Mouse (Mus musculus) v-Abl transformed pro-B cells (cell line): ENCODE results near the gene Man1a2.

Source experiments
- in situ Hi-C, 2 experiments: fragments of 400-800 bp; cut with MboI; formaldehyde crosslinking; loops; one replicate each; pipeline ENCODE4 v1.15.1; 2025; ENCODE audit not compliant: unreplicated experiment in 2 of 2

Gene Man1a2

GRCm38 (mm10) chr3:100686756-100687155 is 1.5 kb upstream of the Man1a2 start:
- in situ Hi-C loops = loop anchor here (5.0 to 10.0 kb wide), 7 partner anchors 112 to 499 kb away; partner anchors contain the start of genes Trim45 (in 1 of the 2) and Vtcn1 (in 1 of the 2)

DNA sequence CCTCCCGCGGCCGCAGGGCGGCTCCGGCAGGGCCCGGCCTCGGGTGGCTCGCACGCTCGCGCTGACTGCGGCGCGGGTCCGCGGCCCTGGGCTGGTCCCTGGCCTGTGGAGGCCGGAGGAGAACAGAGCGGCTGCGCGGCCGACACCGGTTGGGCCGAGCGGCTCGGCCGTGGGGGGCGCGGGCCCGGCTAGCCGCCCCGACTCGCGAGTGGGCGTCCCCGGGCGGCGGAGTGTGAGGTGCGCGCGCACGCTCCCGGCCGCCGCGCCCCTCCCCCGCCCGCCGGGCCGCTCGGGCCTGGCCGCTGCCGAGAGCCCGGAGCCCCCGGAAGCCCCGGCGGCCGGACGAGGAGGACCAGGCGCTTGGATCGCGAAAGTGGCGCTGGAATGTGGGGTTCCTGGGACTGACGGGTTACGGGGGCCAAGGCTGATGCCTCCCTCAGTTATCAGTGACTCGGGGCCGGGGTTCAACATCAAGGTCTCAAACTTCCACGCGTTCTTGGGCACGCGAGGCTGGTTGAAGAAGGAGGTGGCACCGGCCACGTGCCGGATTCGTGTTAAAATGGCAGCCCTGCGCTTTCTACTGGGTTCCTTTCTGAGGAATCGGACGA is 564 bp upstream of the Man1a2 start:
- in situ Hi-C loops = loop anchor here (5.0 to 10.0 kb wide), 7 partner anchors 111 to 499 kb away; partner anchors contain the start of genes Trim45 (in 1 of the 2) and Vtcn1 (in 1 of the 2)

DNA sequence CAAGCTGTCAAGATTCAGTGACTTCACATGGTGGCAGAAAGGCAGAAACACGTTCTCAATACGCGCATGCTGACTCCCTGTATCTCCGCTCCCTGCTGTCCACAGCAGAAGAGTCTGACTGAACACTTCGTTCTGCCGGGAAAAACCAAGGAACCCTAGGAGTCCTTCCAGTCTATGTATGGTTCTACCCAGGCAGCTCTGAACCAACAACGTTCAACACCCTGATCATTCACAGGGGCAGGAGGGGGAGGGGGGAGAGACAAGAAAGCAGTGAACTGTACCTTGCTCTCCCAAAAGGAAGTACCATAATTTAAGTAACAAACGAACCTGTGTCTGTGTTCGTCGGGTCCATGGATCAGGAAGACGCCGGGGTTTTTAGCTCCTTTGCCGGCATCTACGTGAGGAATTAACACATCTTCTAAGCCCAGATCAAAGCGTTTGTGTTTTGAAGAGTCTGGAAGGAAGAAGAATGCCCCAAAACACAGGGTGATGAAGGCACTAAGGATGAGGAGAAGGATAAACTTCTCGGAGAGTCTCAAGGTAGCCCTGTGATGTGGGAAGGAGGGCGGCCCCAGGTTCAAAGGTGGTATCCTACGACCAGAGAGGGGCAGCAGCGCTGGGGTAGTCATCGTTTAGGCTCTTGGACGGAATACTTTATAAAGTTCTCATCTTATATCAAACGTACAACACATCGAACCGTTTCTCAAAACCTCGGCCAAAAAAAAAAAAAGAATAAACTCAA is 898 bp downstream of the Man1a2 start:
- in situ Hi-C loops = loop anchor here (5.0 to 10.0 kb wide), 6 partner anchors 110 to 588 kb away; partner anchors contain the start of genes Trim45 (in 1 of the 2) and Vtcn1 (in 1 of the 2)

DNA sequence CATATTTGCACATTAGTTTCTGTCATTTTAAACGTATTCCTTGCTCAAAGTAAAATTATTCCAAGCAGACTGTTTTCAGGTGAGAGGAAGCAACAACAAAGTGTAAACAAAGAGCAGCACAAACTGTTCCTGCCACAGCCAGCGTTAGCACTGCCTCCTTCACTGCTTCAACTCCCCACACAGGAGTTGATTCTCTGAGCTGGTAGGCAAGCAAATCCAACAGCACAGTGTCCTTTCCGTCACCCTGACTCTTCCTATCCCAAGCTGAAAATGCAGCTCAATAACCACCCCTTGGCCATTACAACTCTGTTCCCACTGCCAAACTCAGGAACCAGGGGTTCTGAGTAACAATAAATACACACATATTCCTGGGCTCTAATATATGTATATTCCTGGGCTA is 2.5 kb downstream of the Man1a2 start:
- in situ Hi-C loops = loop anchor here (5.0 to 10.0 kb wide), 6 partner anchors 108 to 589 kb away; partner anchors contain the start of genes Trim45 (in 1 of the 2) and Vtcn1 (in 1 of the 2)

DNA sequence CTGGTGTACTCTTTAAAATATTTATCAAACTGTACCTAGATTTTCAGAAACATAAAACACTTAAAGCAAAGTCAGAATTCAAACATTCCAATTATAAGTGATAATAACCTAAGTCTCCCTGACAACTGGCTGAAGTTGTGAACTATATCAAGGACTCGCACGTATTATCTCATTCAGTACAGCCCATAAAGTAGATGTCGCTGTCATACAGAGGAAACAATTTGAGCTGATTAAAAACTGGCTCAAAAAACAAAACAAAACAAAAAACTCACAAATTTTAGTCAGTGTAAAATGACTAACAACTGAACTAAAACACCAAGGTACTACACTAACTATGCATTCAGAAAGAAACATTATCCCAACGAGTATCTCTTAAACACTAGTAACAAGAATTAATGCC is 3.0 kb downstream of the Man1a2 start:
- in situ Hi-C loops = loop anchor here (5.0 to 10.0 kb wide), 6 partner anchors 107 to 590 kb away; partner anchors contain the start of genes Trim45 (in 1 of the 2) and Vtcn1 (in 1 of the 2)

GRCm38 (mm10) chr3:100681448-100682092 is 3.7 kb downstream of the Man1a2 start:
- in situ Hi-C loops = loop anchor here (5.0 to 10.0 kb wide), 6 partner anchors 107 to 591 kb away; partner anchors contain the start of genes Trim45 (in 1 of the 2) and Vtcn1 (in 1 of the 2)

GRCm38 (mm10) chr3:100680226-100680625 is 5.1 kb downstream of the Man1a2 start:
- in situ Hi-C loops = loop anchor here (5.0 to 10.0 kb wide), 6 partner anchors 105 to 592 kb away; partner anchors contain the start of genes Trim45 (in 1 of the 2) and Vtcn1 (in 1 of the 2)

DNA sequence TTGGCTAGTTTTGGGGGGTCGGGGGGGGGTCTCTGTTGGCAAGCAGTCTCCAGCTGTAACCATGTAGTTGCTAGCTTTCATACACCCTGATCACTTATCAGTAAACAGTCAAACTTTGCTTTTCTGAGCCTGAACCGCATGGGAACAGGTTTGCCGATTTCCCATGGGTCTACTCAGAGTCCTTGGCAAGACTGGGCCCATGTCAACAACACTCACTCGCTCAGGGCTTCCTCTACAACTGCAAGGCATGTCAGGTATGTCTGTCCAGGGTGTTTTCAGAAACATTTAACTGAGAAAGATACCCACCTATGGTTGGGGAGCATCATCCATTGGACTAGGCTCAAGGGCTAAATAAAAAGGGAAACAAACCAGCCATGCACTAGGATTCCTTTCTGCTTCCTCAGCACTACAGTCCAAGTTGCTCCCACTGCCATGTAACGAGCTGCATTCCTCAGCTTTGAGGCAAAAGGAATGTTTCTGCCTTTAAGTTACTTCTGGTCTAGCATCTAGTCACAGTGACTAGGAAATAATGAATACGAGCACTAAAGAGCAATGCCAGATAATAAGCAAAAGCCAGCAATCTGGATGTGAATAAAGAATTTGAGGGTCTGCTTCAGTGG is 6.2 kb downstream of the Man1a2 start:
- in situ Hi-C loops = no loop called here

DNA sequence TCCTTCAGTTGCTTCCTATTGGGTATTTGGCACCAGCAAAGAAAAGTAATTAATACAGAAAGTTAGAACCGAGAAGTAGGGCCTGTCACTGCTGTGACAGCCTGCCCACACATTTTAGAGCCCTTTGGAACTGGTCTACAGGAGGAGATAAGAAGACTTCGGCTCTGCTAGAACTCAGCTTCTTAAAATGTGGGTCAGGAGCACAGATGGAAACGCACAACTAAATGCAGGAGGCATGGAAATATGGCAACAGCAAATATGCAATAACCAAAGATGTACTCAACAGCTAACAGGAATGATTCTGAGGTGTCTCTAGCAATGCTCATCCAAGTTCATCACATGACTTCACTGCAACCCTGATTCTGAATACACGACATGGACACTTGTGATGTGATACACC is 10.2 kb downstream of the Man1a2 start:
- in situ Hi-C loops = no loop called here

GRCm38 (mm10) chr3:100670412-100670811 is 14.9 kb downstream of the Man1a2 start:
- in situ Hi-C loops = no loop called here

DNA sequence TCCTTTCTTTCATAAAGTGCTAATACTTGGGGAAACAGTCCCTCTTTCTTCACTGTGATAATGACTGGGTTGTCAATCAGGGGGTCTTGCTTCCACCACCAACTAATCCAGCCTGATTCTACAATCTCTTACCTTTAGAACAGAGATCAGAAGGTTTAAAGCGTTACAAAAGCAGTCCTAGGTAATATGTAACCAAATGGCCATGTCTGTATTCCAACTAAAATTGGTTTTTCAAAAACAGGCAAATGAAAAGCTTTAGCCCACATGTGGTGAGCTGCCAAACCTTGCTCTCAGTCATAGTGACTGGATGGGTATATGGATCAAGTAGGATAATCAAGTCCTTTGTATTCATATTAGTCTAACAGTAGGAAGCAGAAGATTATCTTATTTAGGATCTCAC is 32.0 kb downstream of the Man1a2 start:
- in situ Hi-C loops = no loop called here

DNA sequence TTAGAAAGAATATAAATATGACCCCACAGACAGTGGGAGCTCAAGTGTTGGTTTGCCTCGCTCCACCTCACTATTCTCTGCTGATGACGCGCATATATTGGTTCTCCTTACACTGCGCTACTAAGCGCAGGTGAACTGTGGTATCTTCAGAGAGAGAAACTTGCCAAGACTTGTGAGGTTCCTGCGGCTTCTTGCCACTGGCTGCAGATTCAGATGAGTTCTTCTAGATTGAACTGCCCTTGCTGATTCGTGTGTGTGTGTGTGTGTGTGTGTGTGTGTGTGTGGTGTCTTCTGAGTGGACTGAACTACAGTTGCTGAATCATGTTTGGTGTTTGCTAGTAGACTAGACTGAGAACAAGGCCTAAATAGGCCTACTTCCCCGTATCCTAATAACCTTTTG is 43.7 kb downstream of the Man1a2 start:
- in situ Hi-C loops = no loop called here

- in situ Hi-C loops = no loop called here
Observed at GRCm38 (mm10) chr3:100636255-100636654, 49.0 kb downstream of the Man1a2 start.

DNA sequence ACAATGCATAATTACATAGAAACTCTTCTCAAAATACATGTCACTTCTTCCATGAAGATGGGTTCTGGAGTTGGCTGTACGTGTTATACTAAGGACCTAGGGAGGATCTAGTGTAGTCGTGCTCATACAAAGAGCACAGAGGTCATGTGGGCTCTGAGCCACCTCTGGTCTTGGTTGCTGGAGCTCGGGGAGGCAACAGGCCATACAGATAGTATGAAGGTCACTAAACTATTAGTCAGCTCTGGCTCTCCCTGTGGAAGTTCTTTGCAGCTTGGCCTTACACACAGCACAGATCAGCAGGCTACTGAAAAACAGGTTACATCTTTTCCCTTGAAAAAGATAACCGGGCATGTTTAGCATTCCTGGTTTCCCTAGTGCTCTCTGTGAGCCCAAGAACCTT is 50.5 kb downstream of the Man1a2 start:
- in situ Hi-C loops = no loop called here

DNA sequence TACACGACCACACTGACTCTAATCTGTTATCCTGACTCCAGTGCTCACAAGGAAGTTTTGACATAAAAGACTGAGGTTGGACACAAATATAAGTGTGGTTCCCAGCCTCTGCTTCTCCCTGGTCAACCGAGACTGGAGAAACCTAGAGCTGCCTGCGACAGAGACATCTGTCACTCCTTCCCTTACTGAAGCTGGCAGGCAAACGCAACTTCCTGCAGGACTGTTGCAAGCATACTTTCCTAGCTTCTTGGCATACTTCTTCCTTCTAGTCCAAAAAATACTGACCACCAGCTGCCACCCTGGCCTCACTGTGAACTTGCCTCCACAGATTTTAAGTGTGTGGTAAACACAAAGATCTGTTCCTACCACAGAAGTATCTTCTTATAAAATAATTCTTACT is 66.8 kb downstream of the Man1a2 start:
- in situ Hi-C loops = no loop called here

GRCm38 (mm10) chr3:100610916-100611315 is 74.4 kb downstream of the Man1a2 start:
- in situ Hi-C loops = no loop called here

DNA sequence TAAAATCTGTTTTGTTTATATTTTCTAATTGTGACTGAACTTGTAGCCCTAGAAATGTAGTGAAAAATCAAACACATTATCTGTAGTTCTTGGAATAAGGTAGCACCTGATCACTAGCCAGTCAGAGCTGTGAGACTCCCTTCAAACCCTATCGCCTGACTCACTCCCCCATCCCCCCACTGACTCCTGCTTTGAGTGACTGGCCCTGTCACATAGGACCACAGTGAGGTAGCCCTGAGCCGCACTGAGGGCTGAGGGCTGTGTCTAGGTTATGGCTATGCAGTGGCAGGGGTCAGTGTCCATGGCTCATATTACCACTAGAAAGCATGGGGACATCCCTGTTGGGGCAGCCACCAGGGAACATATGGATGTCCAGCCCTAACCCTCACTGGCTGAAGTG is 80.8 kb downstream of the Man1a2 start:
- in situ Hi-C loops = no loop called here

GRCm38 (mm10) chr3:100599265-100599820 is 86.0 kb downstream of the Man1a2 start:
- in situ Hi-C loops = no loop called here

DNA sequence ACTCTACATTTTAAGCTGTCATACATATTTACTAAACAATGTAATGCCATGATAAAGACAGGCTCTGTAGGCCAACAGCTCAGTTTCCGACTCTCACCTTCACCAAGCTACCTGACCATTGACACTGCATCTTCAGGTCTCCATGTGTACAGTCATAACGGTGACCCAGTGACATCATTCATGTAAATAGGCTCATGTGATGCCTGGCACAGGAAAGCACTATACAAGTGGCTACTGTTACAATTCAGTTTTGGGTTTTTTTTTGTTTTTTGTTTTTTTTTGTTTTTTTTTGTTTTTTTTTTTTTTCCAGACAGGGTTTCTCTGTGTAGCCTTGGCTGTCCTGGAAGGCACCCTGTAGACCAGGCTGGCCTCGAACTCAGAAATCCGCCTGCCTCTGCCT is 94.2 kb downstream of the Man1a2 start:
- in situ Hi-C loops = no loop called here

DNA sequence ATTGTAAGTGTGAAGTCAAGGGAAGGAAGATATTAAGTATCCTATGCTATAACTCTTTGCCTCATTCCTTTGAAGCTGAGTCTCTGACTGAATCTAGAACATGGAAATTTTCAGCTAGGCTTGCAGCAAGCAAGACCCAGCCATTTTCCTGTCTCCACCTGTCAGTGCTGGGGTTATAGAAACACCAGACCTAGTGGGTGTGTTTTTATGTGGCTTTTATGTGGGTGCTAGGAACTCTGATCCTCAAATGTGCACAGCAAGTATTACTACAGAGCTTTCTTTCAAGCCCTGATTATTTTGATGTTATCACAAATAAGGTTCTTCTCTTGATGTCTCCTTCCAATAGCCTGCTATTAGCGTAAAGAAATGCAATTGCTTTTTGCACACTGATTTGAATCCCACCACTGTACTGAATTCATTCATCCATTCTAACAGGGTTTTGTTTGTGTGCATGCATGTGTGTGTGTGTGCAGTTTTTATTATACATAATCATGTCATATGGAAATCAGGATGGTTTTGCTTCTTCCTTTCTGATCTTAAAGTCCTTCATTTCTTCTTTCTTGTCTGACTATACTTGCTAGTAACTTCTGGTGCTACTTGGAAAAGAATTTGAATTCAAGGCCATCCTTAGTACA is 102.5 kb downstream of the Man1a2 start:
- in situ Hi-C loops = loop anchor here in 1 of 2 experiments (5.0 kb wide), 1 partner anchor 324 kb away; no protein-coding TSS in a partner anchor
